Mouse (Mus musculus) ES-E14 (cell line): Measurements from ENCODE around the gene Pde2a. TPM values are rescaled to one million over a fixed set of nuclear protein-coding genes. Genes with fewer than 3 reads are reported as not detected.

Experiments
- DNase-seq: peaks from one replicate; pipeline ENCODE4 v3.0.0-alpha.2; 2013; ENCODE audit warnings: low read depth, low spot score
- H3K27ac ChIP-seq: 2 replicates; pipeline ENCODE4 v1.5.1; 2012; ENCODE audit warnings: low read depth, mild to moderate bottlenecking, low read length, moderate library complexity, mixed read lengths; ENCODE audit not compliant: poor library complexity, insufficient read depth, severe bottlenecking
- H3K36me3 ChIP-seq: 2 replicates; pipeline ENCODE4 v1.6.1; 2012; ENCODE audit warnings: mild to moderate bottlenecking, low read length, moderate library complexity, mixed read lengths; ENCODE audit not compliant: control insufficient read depth, poor library complexity, insufficient read depth, severe bottlenecking
- H3K4me1 ChIP-seq, 2 experiments: fragments of 150-350 bp in 1 of 2; sonication (generic) in 1 of 2; 2 replicates each; pipeline ENCODE4 v1.6.1; 2012; ENCODE audit warnings: low read length in 2 of 2, mild to moderate bottlenecking in 1 of 2, mixed read lengths in 1 of 2; ENCODE audit not compliant: control insufficient read depth in 2 of 2, insufficient read depth in 2 of 2, poor library complexity in 1 of 2
- H3K4me3 ChIP-seq, 2 experiments: fragments of 150-350 bp in 1 of 2; sonication (generic) in 1 of 2; 2 replicates each; pipeline ENCODE4 v1.5.1; 2012; ENCODE audit warnings: low read length in 2 of 2, low read depth in 1 of 2, mild to moderate bottlenecking in 1 of 2, mixed read lengths in 1 of 2; ENCODE audit not compliant: insufficient read depth in 1 of 2, poor library complexity in 1 of 2, severe bottlenecking in 1 of 2
- H3K9ac ChIP-seq: 2 replicates; pipeline ENCODE4 v1.6.1; 2012; ENCODE audit warnings: low read depth, mild to moderate bottlenecking, low read length, mixed read lengths; ENCODE audit not compliant: poor library complexity, insufficient read depth, severe bottlenecking
- H3K9me3 ChIP-seq: fragments of 150-350 bp; sonication (generic); 2 replicates; pipeline ENCODE4 v1.6.1; 2012; ENCODE audit warnings: low read depth, mild to moderate bottlenecking, low read length; ENCODE audit not compliant: control insufficient read depth, insufficient read depth
- CHD2 ChIP-seq: IDR thresholded peaks from 2 replicates; pipeline ENCODE4 v1.6.1; 2014; ENCODE audit warnings: mild to moderate bottlenecking, low read depth, low read length, inconsistent platforms
- HCFC1 ChIP-seq: IDR thresholded peaks from 2 replicates; pipeline ENCODE4 v1.6.1; 2012; ENCODE audit warnings: low read length, inconsistent platforms, borderline replicate concordance; ENCODE audit not compliant: insufficient read depth
- MAFK ChIP-seq: IDR thresholded peaks from 2 replicates; pipeline ENCODE4 v1.6.1; 2014; ENCODE audit warnings: mild to moderate bottlenecking, low read depth, low read length, inconsistent platforms; ENCODE audit not compliant: insufficient read depth
- ZC3H11A ChIP-seq: IDR thresholded peaks from 2 replicates; pipeline ENCODE4 v1.6.1; 2012; ENCODE audit warnings: low read depth, mild to moderate bottlenecking, inconsistent platforms, low read length, borderline replicate concordance
- ZNF384 ChIP-seq: IDR thresholded peaks from 2 replicates; pipeline ENCODE4 v1.6.1; 2012; ENCODE audit warnings: low read depth, low read length, inconsistent platforms
- in situ Hi-C, 2 experiments: fragments of 600-800 bp; cut with MboI; formaldehyde crosslinking; loops; one replicate each; pipeline ENCODE4 v1.15.1; 2025; ENCODE audit warnings: low sequenced_read_pairs in 2 of 2, inconsistent platforms in 1 of 2; ENCODE audit not compliant: unreplicated experiment in 2 of 2
- total RNA-seq: library from RNA; depleted of rRNA; stranded (reverse); fragments of 300-350 nt; gene quantifications from 2 replicates; pipeline ENCODE4 v1.2.3, GENCODE M21; 2012

Pde2a gene
- total RNA-seq, 1 experiment = 6.2 TPM

GRCm38 (mm10) chr7:101381512-101381911 is 40.0 kb upstream of the Pde2a start:
- peaks cover 2 to 20% of the 10 kb centered on the region in 2 experiments; a peak in 2 of 4 replicates for H3K4me1 ChIP-seq
- TF ChIP-seq ZNF384 (no peak), MAFK (no peak), HCFC1 (no peak), ZC3H11A (no peak), CHD2 (no peak)

GRCm38 (mm10) chr7:101382378-101382777 is 39.1 kb upstream of the Pde2a start:
- Histone ChIP-seq H3K9ac (no peak overlapping the region), H3K9me3 (no peaks in the 10 kb centered on the region), H3K27ac (no peak overlapping the region), H3K4me1 (peaks cover 2 to 20% of the 10 kb centered on the region in 2 experiments; a peak in 2 of 4 replicates), H3K4me3 (no peak overlapping the region), H3K36me3 (no peaks in the 10 kb centered on the region; the same call in 1 of the 2 replicates)
- no peak for TF ChIP-seq HCFC1
- TF ChIP-seq MAFK = peak; percentile 87
- TF ChIP-seq CHD2 = no peak
- TF ChIP-seq ZC3H11A = no peak
- TF ChIP-seq ZNF384 = no peak
- in situ Hi-C loops = no loop called here
- DNase-seq = no peak

More at GRCm38 (mm10) chr7:101381512-101381911, 40.0 kb upstream of the Pde2a start:
- in situ Hi-C loops = no loop called here
- DNase-seq = no peak
- no peaks in the 10 kb centered on the region; the same call in 1 of the 2 replicates for H3K36me3 ChIP-seq
- no peak overlapping the region for H3K27ac ChIP-seq
- no peak overlapping the region for H3K4me3 ChIP-seq
- H3K9ac ChIP-seq = no peak overlapping the region
- no peaks in the 10 kb centered on the region for H3K9me3 ChIP-seq

GRCm38 (mm10) chr7:101383756-101384155 is 37.7 kb upstream of the Pde2a start:
- in situ Hi-C loops = no loop called here
- Histone ChIP-seq H3K36me3 (peaks cover 4% of the 10 kb centered on the region; the same call in 1 of the 2 replicates), H3K4me3 (no peak overlapping the region), H3K27ac (no peak overlapping the region), H3K4me1 (peaks cover 2 to 18% of the 10 kb centered on the region in 2 experiments; a peak in 2 of 4 replicates), H3K9ac (no peak overlapping the region), H3K9me3 (no peaks in the 10 kb centered on the region)
- DNase-seq = no peak
- TF ChIP-seq ZC3H11A (no peak), CHD2 (no peak), ZNF384 (no peak), MAFK (no peak), HCFC1 (no peak)

GRCm38 (mm10) chr7:101384931-101385330 is 36.6 kb upstream of the Pde2a start:
- in situ Hi-C loops = no loop called here
- no peak overlapping the region for H3K27ac ChIP-seq

GRCm38 (mm10) chr7:101385331-101385733 is 36.2 kb upstream of the Pde2a start:
- Histone ChIP-seq H3K36me3 (peaks cover 11% of the 10 kb centered on the region; the same call in 1 of the 2 replicates), H3K27ac (no peak overlapping the region), H3K9ac (no peak overlapping the region), H3K4me3 (no peak overlapping the region), H3K9me3 (no peaks in the 10 kb centered on the region), H3K4me1 (peaks cover 2 to 18% of the 10 kb centered on the region in 2 experiments; a peak in 2 of 4 replicates)
- no peak for DNase-seq
- TF ChIP-seq HCFC1 (no peak), CHD2 (no peak), MAFK (no peak), ZNF384 (no peak), ZC3H11A (no peak)
- in situ Hi-C loops = no loop called here

More at GRCm38 (mm10) chr7:101384931-101385330, 36.6 kb upstream of the Pde2a start:
- no peak overlapping the region for H3K9ac ChIP-seq
- H3K36me3 ChIP-seq = peaks cover 9% of the 10 kb centered on the region; the same call in 1 of the 2 replicates
- H3K4me1 ChIP-seq = peaks cover 2 to 18% of the 10 kb centered on the region in 2 experiments; a peak in 2 of 4 replicates
- TF ChIP-seq ZC3H11A (no peak), HCFC1 (no peak), MAFK (no peak), ZNF384 (no peak), CHD2 (no peak)
- H3K4me3 ChIP-seq = no peak overlapping the region
- DNase-seq = no peak
- H3K9me3 ChIP-seq = no peaks in the 10 kb centered on the region
